Mouse (Mus musculus): ENCODE data around the gene Vmn1r88. TPM values are rescaled to one million over a fixed set of nuclear protein-coding genes. Genes with fewer than 3 reads are reported as not detected.
"Not testable (repeated sequence)": the region's sequence is repeated elsewhere in the genome, so short reads cannot be mapped to it uniquely, and the experiment has no call there.

Gene Vmn1r88
- polyA plus RNA-seq (2014; fragmentation: Nextera tagmentation; extraction: Ambion mirVana), result not detected in 2 replicates

- Histone ChIP-seq H3K4me2 (ENCODE audit: low read depth) (no peak within 1 kb of the TSS), H3K27me3 (ENCODE audit: control insufficient read depth, insufficient read depth, low read length) (no peaks in the 10 kb centered on the region), H3K36me3 (ENCODE audit: control insufficient read depth, insufficient read depth, low read length) (no peaks in the 10 kb centered on the region), H3K9me3 (ENCODE audit: control insufficient read depth, low read length) (no peaks in the 10 kb centered on the region), H3K4me3 (ENCODE audit: low read depth, low read length) (no peak within 1 kb of the TSS), H3K4me1 (ENCODE audit: control insufficient read depth, insufficient read depth, low read length) (no peaks in the 10 kb centered on the region), H3K9ac (ENCODE audit: low read length) (no peak within 1 kb of the TSS), H3K27ac (ENCODE audit: low read depth, low read length) (no peak within 1 kb of the TSS)
- DNase-seq (ENCODE audit: low spot score) (no peak), ATAC-seq (ENCODE audit: insufficient read depth, low FRiP score, low TSS enrichment) (no peak)
These were observed at the start of gene Vmn1r88 for GRCm38 (mm10) chr7:13159268-13159667. Gene Vmn1r88 (plus strand): TSS chr7:13159568.

- DNase-seq (ENCODE audit: low spot score), result no peak
- Histone ChIP-seq H3K9me3 (ENCODE audit: control insufficient read depth, low read length) (no peaks in the 10 kb centered on the region), H3K27ac (ENCODE audit: low read depth, low read length) (no peak within 1 kb of the TSS), H3K4me1 (ENCODE audit: control insufficient read depth, insufficient read depth, low read length) (no peaks in the 10 kb centered on the region), H3K4me2 (ENCODE audit: low read depth) (no peak within 1 kb of the TSS), H3K27me3 (ENCODE audit: control insufficient read depth, insufficient read depth, low read length) (no peaks in the 10 kb centered on the region), H3K36me3 (ENCODE audit: control insufficient read depth, insufficient read depth, low read length) (no peaks in the 10 kb centered on the region), H3K4me3 (ENCODE audit: low read depth, low read length) (no peak within 1 kb of the TSS), H3K9ac (ENCODE audit: low read length) (no peak within 1 kb of the TSS)
- no peak for ATAC-seq (ENCODE audit: insufficient read depth, low FRiP score, low TSS enrichment)
These were observed 39.6 kb upstream of the Vmn1r88 start, which contains the start of gene Vmn1r86 for GRCm38 (mm10) chr7:13119817-13120216. Gene Vmn1r86 (minus strand): TSS chr7:13119917.

- not testable (repeated sequence) for H3K36me3 ChIP-seq (ENCODE audit: control insufficient read depth, insufficient read depth, low read length); H3K27ac ChIP-seq (ENCODE audit: low read depth, low read length); H3K4me1 ChIP-seq (ENCODE audit: control insufficient read depth, insufficient read depth, low read length); H3K9me3 ChIP-seq (ENCODE audit: control insufficient read depth, low read length); H3K4me3 ChIP-seq (ENCODE audit: low read depth, low read length); DNase-seq (ENCODE audit: low spot score); H3K27me3 ChIP-seq (ENCODE audit: control insufficient read depth, insufficient read depth, low read length); H3K9ac ChIP-seq (ENCODE audit: low read length)
- 1% methylated on average over 15 of the region's 34 CpGs for WGBS
- peak overlapping the region; percentile 31 for H3K4me2 ChIP-seq (ENCODE audit: low read depth)
- ATAC-seq (ENCODE audit: insufficient read depth, low FRiP score, low TSS enrichment), result peak; percentile 89
These were observed 35.7 kb upstream of the Vmn1r88 start for GRCm38 (mm10) chr7:13123554-13124153.

- H3K27me3 ChIP-seq (ENCODE audit: control insufficient read depth, insufficient read depth, low read length), result no peaks in the 10 kb centered on the region
- H3K9me3 ChIP-seq (ENCODE audit: control insufficient read depth, low read length), result no peaks in the 10 kb centered on the region
- 87% methylated on average over 2 of the region's 2 CpGs for WGBS
- H3K27ac ChIP-seq (ENCODE audit: low read depth, low read length), result no peak overlapping the region
- no peaks in the 10 kb centered on the region for H3K36me3 ChIP-seq (ENCODE audit: control insufficient read depth, insufficient read depth, low read length)
- no peaks in the 10 kb centered on the region for H3K4me1 ChIP-seq (ENCODE audit: control insufficient read depth, insufficient read depth, low read length)
- no peak overlapping the region for H3K4me2 ChIP-seq (ENCODE audit: low read depth)
- no peak overlapping the region for H3K9ac ChIP-seq (ENCODE audit: low read length)
- H3K4me3 ChIP-seq (ENCODE audit: low read depth, low read length), result no peak overlapping the region
- DNase-seq (ENCODE audit: low spot score) (no peak), ATAC-seq (ENCODE audit: insufficient read depth, low FRiP score, low TSS enrichment) (no peak)
These were observed 27.5 kb upstream of the Vmn1r88 start for GRCm38 (mm10) chr7:13131856-13132255.

DNA sequence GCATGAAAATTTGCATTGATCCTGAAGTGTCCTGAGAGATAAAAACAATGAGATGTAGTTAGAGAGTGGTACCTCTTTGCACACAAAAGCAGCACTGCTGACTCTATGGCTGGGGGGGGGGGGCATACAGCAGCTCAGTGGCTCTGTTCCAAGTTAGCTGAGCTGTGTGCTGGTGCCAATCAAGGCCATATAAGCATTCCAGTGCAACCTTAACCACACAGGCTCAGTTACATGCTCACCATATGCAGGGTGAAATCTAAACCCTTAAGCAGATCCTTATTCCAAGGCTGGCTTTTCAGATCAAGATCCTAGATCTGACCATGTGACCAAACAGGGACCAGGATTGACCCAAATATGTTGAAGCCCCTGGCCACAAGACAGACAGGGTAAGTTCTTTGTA, 22.0 kb upstream of the Vmn1r88 start:
- ATAC-seq (ENCODE audit: insufficient read depth, low FRiP score, low TSS enrichment) (no peak), DNase-seq (ENCODE audit: low spot score) (no peak)
- H3K9me3 ChIP-seq (ENCODE audit: control insufficient read depth, low read length), result no peaks in the 10 kb centered on the region
- no peak overlapping the region for H3K4me2 ChIP-seq (ENCODE audit: low read depth)
- no peak overlapping the region for H3K4me3 ChIP-seq (ENCODE audit: low read depth, low read length)
- no peak overlapping the region for H3K9ac ChIP-seq (ENCODE audit: low read length)
- no peaks in the 10 kb centered on the region for H3K36me3 ChIP-seq (ENCODE audit: control insufficient read depth, insufficient read depth, low read length)
- no peaks in the 10 kb centered on the region for H3K4me1 ChIP-seq (ENCODE audit: control insufficient read depth, insufficient read depth, low read length)
- H3K27ac ChIP-seq (ENCODE audit: low read depth, low read length), result no peak overlapping the region
- H3K27me3 ChIP-seq (ENCODE audit: control insufficient read depth, insufficient read depth, low read length), result no peaks in the 10 kb centered on the region

DNA sequence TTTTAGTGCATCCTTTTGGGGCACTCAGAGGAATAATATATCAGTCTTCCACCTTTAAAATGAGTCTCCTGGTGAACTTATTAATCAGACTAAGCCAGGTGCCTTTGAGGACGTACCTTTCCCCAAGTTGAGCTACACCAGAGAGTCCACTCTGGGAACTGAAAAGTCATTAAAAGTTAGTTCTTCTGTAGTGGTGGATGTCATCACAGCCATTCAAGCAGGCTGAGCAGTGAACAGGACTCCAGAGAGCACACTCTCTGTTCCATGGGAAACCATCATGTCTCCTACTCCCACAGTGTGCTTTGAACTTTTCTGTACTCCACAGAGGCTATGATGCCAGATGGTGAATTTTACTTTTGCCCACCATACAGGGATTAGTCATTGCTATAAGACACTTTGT, 19.3 kb upstream of the Vmn1r88 start, which contains the start of gene Vmn1r87:
Gene Vmn1r87, minus strand, starts transcription at position 101 of the 400 bp plus-strand sequence.
- DNase-seq (ENCODE audit: low spot score) (no peak), ATAC-seq (ENCODE audit: insufficient read depth, low FRiP score, low TSS enrichment) (no peak)
- 90% methylated on average over 1 of the region's 1 CpGs for WGBS
- no peaks in the 10 kb centered on the region for H3K4me1 ChIP-seq (ENCODE audit: control insufficient read depth, insufficient read depth, low read length)
- H3K36me3 ChIP-seq (ENCODE audit: control insufficient read depth, insufficient read depth, low read length), result no peaks in the 10 kb centered on the region
- no peak within 1 kb of the TSS for H3K4me3 ChIP-seq (ENCODE audit: low read depth, low read length)
- no peak within 1 kb of the TSS for H3K4me2 ChIP-seq (ENCODE audit: low read depth)
- no peak within 1 kb of the TSS for H3K27ac ChIP-seq (ENCODE audit: low read depth, low read length)
- H3K9me3 ChIP-seq (ENCODE audit: control insufficient read depth, low read length), result no peaks in the 10 kb centered on the region
- no peak within 1 kb of the TSS for H3K9ac ChIP-seq (ENCODE audit: low read length)
- no peaks in the 10 kb centered on the region for H3K27me3 ChIP-seq (ENCODE audit: control insufficient read depth, insufficient read depth, low read length)

GRCm38 (mm10) chr7:13212720-13213119, 53.4 kb downstream of the Vmn1r88 start, which contains the start of gene Vmn1r89:
Gene Vmn1r89 (plus strand): TSS chr7:13213020.
- Histone ChIP-seq H3K4me1 (ENCODE audit: control insufficient read depth, insufficient read depth, low read length) (no peaks in the 10 kb centered on the region), H3K36me3 (ENCODE audit: control insufficient read depth, insufficient read depth, low read length) (no peaks in the 10 kb centered on the region), H3K27ac (ENCODE audit: low read depth, low read length) (no peak within 1 kb of the TSS), H3K4me3 (ENCODE audit: low read depth, low read length) (no peak within 1 kb of the TSS), H3K4me2 (ENCODE audit: low read depth) (no peak within 1 kb of the TSS), H3K9ac (ENCODE audit: low read length) (no peak within 1 kb of the TSS), H3K27me3 (ENCODE audit: control insufficient read depth, insufficient read depth, low read length) (no peaks in the 10 kb centered on the region), H3K9me3 (ENCODE audit: control insufficient read depth, low read length) (no peaks in the 10 kb centered on the region)
- ATAC-seq (ENCODE audit: insufficient read depth, low FRiP score, low TSS enrichment) (no peak), DNase-seq (ENCODE audit: low spot score) (no peak)

Other genes with a start within 250 kb of the Vmn1r88 start
- 910 and 930 TPM in 2 replicates for gene Rps5, start 237.3 kb upstream of the Vmn1r88 start, polyA plus RNA-seq (2014; fragmentation: Nextera tagmentation; extraction: Ambion mirVana)
- gene Rnf225, start 232.2 kb upstream of the Vmn1r88 start, polyA plus RNA-seq (2014; fragmentation: Nextera tagmentation; extraction: Ambion mirVana), result 0.61 and 0.66 TPM in 2 replicates
- gene Zfp324, start 193.7 kb upstream of the Vmn1r88 start, polyA plus RNA-seq (2014; fragmentation: Nextera tagmentation; extraction: Ambion mirVana), result 9.8 and 10.3 TPM in 2 replicates
- gene Zfp446, start 181.7 kb upstream of the Vmn1r88 start, polyA plus RNA-seq (2014; fragmentation: Nextera tagmentation; extraction: Ambion mirVana), result 7.1 and 8.2 TPM in 2 replicates
- not detected in 2 replicates for gene Slc27a5, start 161.4 kb upstream of the Vmn1r88 start, polyA plus RNA-seq (2014; fragmentation: Nextera tagmentation; extraction: Ambion mirVana)
- gene Trim28, start 160.5 kb upstream of the Vmn1r88 start, polyA plus RNA-seq (2014; fragmentation: Nextera tagmentation; extraction: Ambion mirVana), result 512 and 523 TPM in 2 replicates
- 30.7 and 33.5 TPM in 2 replicates for gene Zbtb45, start 149.5 kb upstream of the Vmn1r88 start, polyA plus RNA-seq (2014; fragmentation: Nextera tagmentation; extraction: Ambion mirVana)
- gene Chmp2a, start 124.8 kb upstream of the Vmn1r88 start, polyA plus RNA-seq (2014; fragmentation: Nextera tagmentation; extraction: Ambion mirVana), result 120 and 126 TPM in 2 replicates
- gene Ube2m, start 121.3 kb upstream of the Vmn1r88 start, polyA plus RNA-seq (2014; fragmentation: Nextera tagmentation; extraction: Ambion mirVana), result 189 and 194 TPM in 2 replicates
- 1.7 and 2.2 TPM in 2 replicates for gene Mzf1, start 104.8 kb upstream of the Vmn1r88 start, polyA plus RNA-seq (2014; fragmentation: Nextera tagmentation; extraction: Ambion mirVana)
- not detected in 2 replicates for gene Vmn1r85, start 64.4 kb upstream of the Vmn1r88 start, polyA plus RNA-seq (2014; fragmentation: Nextera tagmentation; extraction: Ambion mirVana)
- not detected in 2 replicates for gene Vmn1r86, start 39.7 kb upstream of the Vmn1r88 start, polyA plus RNA-seq (2014; fragmentation: Nextera tagmentation; extraction: Ambion mirVana)
- gene Vmn1r87, start 19.4 kb upstream of the Vmn1r88 start, polyA plus RNA-seq (2014; fragmentation: Nextera tagmentation; extraction: Ambion mirVana), result not detected in 2 replicates
- not detected in 2 replicates for gene Vmn1r89, start 53.5 kb downstream of the Vmn1r88 start, polyA plus RNA-seq (2014; fragmentation: Nextera tagmentation; extraction: Ambion mirVana)
- 121 and 126 TPM in 2 replicates for gene Lig1, start 117.7 kb downstream of the Vmn1r88 start, polyA plus RNA-seq (2014; fragmentation: Nextera tagmentation; extraction: Ambion mirVana)
- 4.7 and 9.0 TPM in 2 replicates for gene Zswim9, start 119.2 kb downstream of the Vmn1r88 start, polyA plus RNA-seq (2014; fragmentation: Nextera tagmentation; extraction: Ambion mirVana)
- gene Pla2g4c, start 165.1 kb downstream of the Vmn1r88 start, polyA plus RNA-seq (2014; fragmentation: Nextera tagmentation; extraction: Ambion mirVana), result 0.84 and 1.1 TPM in 2 replicates
- 0.26 TPM in 1 of 2 replicates, not detected in the other for gene Cabp5, start 238.6 kb downstream of the Vmn1r88 start, polyA plus RNA-seq (2014; fragmentation: Nextera tagmentation; extraction: Ambion mirVana)

All from neural tube, embryonic 11.5 days (tissue).